Mouse (Mus musculus) urinary bladder, postnatal 10 days (tissue): Measurements from ENCODE around the gene Twsg1.

Experiments
- DNase-seq: peaks from one replicate; pipeline ENCODE4 v3.0.0; 2022; ENCODE audit warnings: low spot score

The Twsg1 gene

GRCm38 (mm10) chr17:65886571-65886970, 64.5 kb downstream of the Twsg1 start:
- DNase-seq: no peak

DNA sequence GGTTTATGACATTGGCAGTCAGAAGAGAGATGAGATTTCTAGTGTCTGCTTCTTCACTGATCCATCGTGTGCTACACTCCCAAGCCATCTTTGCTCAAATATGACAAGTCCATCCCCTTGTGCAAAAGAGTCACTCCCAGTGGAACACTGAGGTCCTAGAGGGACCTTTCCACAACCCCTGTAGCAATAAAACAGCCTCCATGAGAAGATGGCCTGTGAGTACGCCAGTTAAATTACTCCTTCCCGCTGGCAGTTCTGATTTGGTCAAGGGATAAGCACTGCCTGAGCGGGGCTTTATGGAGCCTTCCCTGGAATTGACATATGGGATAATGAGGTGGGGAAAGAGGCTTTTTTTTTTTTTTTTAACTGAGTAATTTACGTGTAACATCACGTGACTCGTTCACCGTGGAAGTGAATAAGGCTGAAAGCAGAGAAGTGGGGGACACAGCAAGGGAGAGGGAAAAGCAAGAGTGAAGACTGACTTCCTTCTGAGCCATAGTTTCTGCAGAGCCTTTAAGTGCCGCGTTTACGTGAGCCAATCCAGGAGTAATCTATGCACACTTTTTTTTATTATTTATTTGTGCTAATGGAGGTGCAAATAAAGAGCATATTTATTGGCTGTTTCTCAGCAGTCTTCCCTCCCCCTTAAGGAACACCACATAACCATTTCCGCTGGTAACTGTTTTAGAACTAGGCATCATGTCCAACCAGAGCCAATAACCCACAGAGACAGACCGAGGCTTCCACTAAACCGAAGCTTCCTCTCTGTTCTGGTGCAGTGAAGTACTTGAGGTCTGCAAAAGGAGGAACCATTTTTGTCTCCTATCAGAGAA, 65.1 kb downstream of the Twsg1 start, which contains the start of gene Ralbp1:
TSS of gene Ralbp1 (minus strand) at position 102 of the 833 bp plus-strand sequence.
- no peak for DNase-seq

DNA sequence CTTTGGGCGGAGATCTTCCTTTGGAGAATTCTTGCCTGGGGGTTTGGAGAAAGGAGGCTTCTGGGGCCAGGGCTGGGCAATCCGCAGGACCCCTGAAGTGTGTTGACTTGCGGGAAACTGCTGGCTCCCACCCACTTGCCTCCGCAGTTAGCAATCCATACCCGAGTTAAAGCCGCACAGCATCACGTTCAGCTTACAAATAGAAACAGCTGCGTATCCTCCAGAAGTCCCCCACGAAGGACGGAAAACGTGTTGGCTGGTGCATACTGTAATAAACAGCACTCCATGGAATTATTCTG, 65.7 kb downstream of the Twsg1 start:
- no peak for DNase-seq

DNA sequence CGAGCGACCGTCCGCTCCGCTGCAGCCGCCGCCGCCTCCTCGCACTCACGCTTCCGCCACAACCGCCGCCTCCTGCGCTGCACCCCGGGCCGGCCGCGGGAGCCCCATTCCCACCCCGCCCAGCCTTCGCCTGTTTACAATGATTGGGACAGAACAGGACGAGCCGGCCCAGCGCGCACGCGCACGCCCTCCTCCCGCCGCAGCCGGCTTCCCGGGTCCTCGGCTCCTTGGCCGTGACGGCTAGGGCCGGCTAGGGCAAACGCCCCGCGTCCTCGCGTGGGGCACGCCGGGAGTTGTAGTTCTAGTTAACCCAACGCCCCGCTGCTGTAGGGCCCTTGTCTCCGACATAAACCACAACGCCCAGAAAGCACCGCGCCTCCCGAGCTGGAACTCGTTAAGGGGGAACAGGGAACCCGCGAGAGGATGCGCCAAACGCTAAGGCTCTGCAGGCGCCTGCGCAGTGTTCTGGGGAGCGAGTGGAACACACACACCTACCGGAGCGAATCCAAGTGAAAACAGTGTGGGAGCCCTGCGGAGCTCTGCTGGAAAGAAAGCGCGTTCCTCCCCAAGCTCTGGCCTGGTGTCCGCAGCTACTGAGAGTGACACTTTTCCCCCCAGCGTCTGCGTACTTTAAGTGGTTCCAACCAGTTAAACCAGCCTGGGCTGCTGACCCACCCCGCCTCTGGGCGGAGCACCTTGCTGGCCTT, 66.2 kb downstream of the Twsg1 start:
- DNase-seq: peak; percentile 96

GRCm38 (mm10) chr17:65884061-65884669, 66.9 kb downstream of the Twsg1 start:
- DNase-seq: no peak

DNA sequence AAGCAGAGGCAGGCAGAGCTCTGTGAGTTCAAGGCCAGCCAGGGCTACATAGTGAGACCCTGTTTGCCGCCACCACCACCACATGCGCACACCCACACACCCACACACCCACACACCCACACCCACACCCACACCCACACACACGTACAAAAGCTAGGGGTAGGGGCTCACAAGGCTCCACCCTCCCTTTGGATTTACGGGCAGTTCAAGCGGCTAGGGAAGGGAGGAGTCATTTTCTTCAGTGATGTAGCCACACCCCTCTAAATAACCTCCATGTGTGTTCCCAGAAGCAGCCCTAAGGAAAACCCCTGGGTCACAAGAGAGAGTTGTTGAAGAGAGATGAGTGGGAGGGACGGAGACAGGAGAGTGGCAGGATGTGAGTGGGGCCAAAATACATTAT, 74.0 kb downstream of the Twsg1 start:
- DNase-seq: no peak

- DNase-seq: no peak
Measured at GRCm38 (mm10) chr17:65873834-65874233, 77.2 kb downstream of the Twsg1 start.

DNA sequence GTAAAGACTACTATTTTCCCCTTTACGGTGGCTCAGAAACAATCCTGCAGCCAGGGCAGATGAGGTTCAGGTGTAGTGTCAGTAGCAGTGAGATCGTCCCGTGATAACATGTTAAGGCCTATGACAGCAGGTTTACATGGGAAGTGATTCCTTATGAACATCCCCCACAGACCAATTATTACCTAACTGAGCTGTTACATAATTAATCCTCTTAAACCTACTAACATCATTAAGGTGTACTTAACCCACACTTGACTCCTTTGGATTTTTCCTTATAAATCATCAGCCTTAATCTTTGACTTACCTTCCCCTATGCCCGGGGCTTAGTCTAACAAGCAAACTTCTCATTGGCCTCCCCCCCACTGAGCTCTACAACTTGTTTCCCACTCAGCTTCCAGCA, 77.9 kb downstream of the Twsg1 start:
- DNase-seq: no peak

DNA sequence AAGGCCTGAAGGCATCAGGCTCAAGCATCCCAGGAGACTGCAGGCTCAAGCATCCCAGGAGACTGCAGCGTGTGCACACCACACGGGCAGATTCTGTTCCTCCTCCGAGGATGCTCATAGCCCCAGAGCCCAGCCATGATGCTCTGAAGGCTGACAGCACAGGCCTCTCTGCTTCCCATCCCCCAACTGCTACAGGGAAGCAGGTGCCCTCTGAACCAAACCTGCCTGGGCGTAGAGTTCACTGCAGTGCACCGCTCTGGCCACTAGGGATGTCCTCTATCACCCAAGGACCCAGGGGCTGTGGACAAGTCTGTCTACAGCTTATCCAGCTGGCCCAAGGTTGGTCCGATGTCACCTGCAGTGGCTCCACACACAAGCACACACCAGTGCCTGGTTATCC, 78.4 kb downstream of the Twsg1 start:
- DNase-seq: no peak

GRCm38 (mm10) chr17:65872051-65872450, 79.0 kb downstream of the Twsg1 start:
- DNase-seq: no peak
